Mouse (Mus musculus): ENCODE data around the gene 4930558C23Rik. TPM values are rescaled to one million over a fixed set of nuclear protein-coding genes. Genes with fewer than 3 reads are reported as not detected.

4930558C23Rik gene
- polyA plus RNA-seq, 1 experiment from 2014 or later: not detected

GRCm38 (mm10) chr3:95338251-95338650 lies 64.4 kb downstream of the 4930558C23Rik start:
- ChIA-PET CTCF (interaction anchor here (0.9 to 6.6 kb wide), 2 partner anchors 10 to 27 kb away, joined by 4 to 33 read pairs; no protein-coding TSS in a partner anchor), POLR2A (no interaction called here)
- in situ Hi-C loops (cut with MboI; ENCODE audit: low pct_unique_long_range_greater_than_20kb): no loop called here
- TF ChIP-seq CTCF (IDR thresholded peaks at IDR 0.05): no peak
- DNase-seq (ENCODE audit: low read depth, low spot score): no peak
- no peak for ATAC-seq
- H3K27me3 ChIP-seq: no peaks in the 10 kb centered on the region

GRCm38 (mm10) chr3:95337345-95337744 lies 65.3 kb downstream of the 4930558C23Rik start:
- ChIA-PET POLR2A (interaction anchor here (0.8 kb wide), 1 partner anchor 13 kb away, joined by 3 read pairs; no protein-coding TSS in a partner anchor), CTCF (interaction anchor here (1.2 to 6.6 kb wide), 5 partner anchors 11 to 114 kb away, joined by 3 to 33 read pairs (median 4); no protein-coding TSS in a partner anchor)
- ATAC-seq (no peak), DNase-seq (ENCODE audit: low read depth, low spot score) (no peak)
- in situ Hi-C loops (cut with MboI; ENCODE audit: low pct_unique_long_range_greater_than_20kb): no loop called here
- no peak for TF ChIP-seq CTCF (IDR thresholded peaks at IDR 0.05)
- H3K27me3 ChIP-seq: no peaks in the 10 kb centered on the region

Other genes with a start within 250 kb of the 4930558C23Rik start
- gene Sema6c, start 242.4 kb downstream of the 4930558C23Rik start, polyA plus RNA-seq (2021): 17.0 TPM
- gene Gabpb2, start 184.9 kb downstream of the 4930558C23Rik start, polyA plus RNA-seq (2021): 25.8 TPM
- gene Cdc42se1, start 174.1 kb downstream of the 4930558C23Rik start, polyA plus RNA-seq (2021): 165 TPM
- 65.8 TPM for gene Mllt11, start 170.7 kb downstream of the 4930558C23Rik start, polyA plus RNA-seq (2021)
- 0.06 TPM for gene Gm128, start 161.2 kb downstream of the 4930558C23Rik start, polyA plus RNA-seq (2021)
- 0.24 TPM for gene Bnipl, start 151.6 kb downstream of the 4930558C23Rik start, polyA plus RNA-seq (2021)
- 80.5 TPM for gene Mindy1, start 121.5 kb downstream of the 4930558C23Rik start, polyA plus RNA-seq (2021)
- gene Prune1, start 120.8 kb downstream of the 4930558C23Rik start, polyA plus RNA-seq (2021): 42.2 TPM
- gene Anxa9, start 95.7 kb downstream of the 4930558C23Rik start, polyA plus RNA-seq (2021): 7.1 TPM
- gene Cers2, start 88.0 kb downstream of the 4930558C23Rik start, polyA plus RNA-seq (2021): 366 TPM
- 58.6 TPM for gene Setdb1, start 45.6 kb downstream of the 4930558C23Rik start, polyA plus RNA-seq (2021)
- gene Arnt, start 31.5 kb upstream of the 4930558C23Rik start, polyA plus RNA-seq (2021): 54.8 TPM
- 1.1 TPM for gene Ctsk, start 96.4 kb upstream of the 4930558C23Rik start, polyA plus RNA-seq (2021)
- not detected for gene Ctss, start 123.9 kb upstream of the 4930558C23Rik start, polyA plus RNA-seq (2021)
- not detected for gene Hormad1, start 156.8 kb upstream of the 4930558C23Rik start, polyA plus RNA-seq (2021)
- 46.9 TPM for gene Golph3l, start 186.1 kb upstream of the 4930558C23Rik start, polyA plus RNA-seq (2021)
- 142 TPM for gene Ensa, start 222.2 kb upstream of the 4930558C23Rik start, polyA plus RNA-seq (2021)